ENCODE assay signal across 14 mouse cellular contexts in genomic region chr19:52738946-52739345, GRCm38 (mm10).
"Had no signal": no experiment of that assay in that cellular context is flagged by ENCODE, and none has a peak within 500 bp of the region (broad histone marks: within the 10 kb centered on the region; RNA-seq: fewer than 3 reads in every experiment).

No protein-coding gene starts in this region.

- ATAC-seq: hindbrain, postnatal 0 days; intestine, embryonic 16.5 days had no signal

- DNase-seq: gastrocnemius, postnatal 14 days; gastrocnemius, postnatal 36 days; heart, adult 11 months; heart, adult 2 months; heart, postnatal 14 days; heart, postnatal 36 days; kidney, adult 11 months; kidney, adult 2 months; kidney, adult 9 months; kidney, postnatal 25 days; kidney, postnatal 4 days; liver had no signal
